Mouse (Mus musculus): ENCODE results near the gene Rap1gap.

Gene Rap1gap

GRCm38 (mm10) chr4:137664433-137664979, at the start of gene Rap1gap:
Gene Rap1gap (plus strand): TSS chr4:137664726.
- DNase-seq (ENCODE audit: low read depth, low spot score): no peak

- no peak for DNase-seq (ENCODE audit: low read depth, low spot score)
Measured at GRCm38 (mm10) chr4:137622847-137623246, 41.7 kb upstream of the Rap1gap start.

DNA sequence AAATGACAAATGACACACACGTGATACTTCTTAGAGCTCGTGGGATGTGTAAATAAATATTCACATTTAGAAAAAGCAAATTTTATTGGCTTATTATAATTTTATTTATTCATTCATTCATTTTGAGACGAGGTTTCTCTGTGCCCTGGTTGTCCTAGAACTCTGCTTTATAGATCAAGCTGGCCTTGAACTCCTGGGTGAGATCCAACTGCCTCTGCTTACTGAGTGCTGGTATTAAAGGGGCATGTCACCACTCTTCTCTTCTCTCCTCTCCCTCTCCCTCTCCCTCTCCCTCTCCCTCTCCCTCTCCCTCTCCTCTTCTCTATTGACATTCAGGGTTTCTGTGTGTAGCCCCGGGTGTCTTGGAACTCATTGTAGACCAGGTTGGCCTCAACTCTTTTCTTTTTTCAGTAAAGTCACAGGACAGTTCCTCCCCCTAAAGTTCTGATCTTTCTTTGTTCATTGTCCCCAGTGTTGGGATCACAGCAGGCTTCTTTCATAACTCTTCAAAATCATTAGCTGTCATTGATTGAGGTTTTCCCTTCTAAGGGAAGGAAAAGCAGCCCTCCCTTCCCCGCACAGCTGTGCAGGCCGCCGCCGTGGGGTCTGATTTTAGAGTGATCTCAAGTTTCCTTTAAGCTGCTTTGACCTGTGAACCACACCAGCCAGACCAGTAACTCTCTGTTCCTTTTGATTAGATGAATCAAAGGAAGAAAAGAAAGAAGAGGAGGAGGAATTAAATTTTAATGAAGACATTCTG, 36.9 kb upstream of the Rap1gap start:
- no peak for DNase-seq (ENCODE audit: low read depth, low spot score)

GRCm38 (mm10) chr4:137628400-137628799, 36.1 kb upstream of the Rap1gap start:
- DNase-seq (ENCODE audit: low read depth, low spot score): no peak

GRCm38 (mm10) chr4:137629354-137629753, 35.2 kb upstream of the Rap1gap start:
- DNase-seq (ENCODE audit: low read depth, low spot score): no peak

DNA sequence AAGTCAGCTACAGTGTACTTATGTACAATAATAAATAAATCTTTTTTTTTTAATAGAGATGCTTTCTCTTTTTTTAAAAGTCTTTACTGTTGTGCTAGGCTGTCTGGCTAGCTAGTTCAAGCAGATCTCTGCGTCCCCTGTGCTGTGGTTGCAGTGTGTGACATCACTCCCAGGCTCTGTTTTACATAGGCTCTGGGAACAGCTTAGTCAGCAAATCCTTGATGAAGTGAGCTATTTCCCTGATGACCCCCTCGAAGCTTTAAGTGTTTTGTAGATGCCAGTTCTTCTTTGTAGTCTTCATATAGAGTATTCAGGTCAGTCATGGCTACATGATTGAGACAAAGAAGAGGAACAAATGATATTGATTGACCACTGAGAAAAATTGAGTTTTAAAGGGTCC, 34.4 kb upstream of the Rap1gap start:
- no peak for DNase-seq (ENCODE audit: low read depth, low spot score)

DNA sequence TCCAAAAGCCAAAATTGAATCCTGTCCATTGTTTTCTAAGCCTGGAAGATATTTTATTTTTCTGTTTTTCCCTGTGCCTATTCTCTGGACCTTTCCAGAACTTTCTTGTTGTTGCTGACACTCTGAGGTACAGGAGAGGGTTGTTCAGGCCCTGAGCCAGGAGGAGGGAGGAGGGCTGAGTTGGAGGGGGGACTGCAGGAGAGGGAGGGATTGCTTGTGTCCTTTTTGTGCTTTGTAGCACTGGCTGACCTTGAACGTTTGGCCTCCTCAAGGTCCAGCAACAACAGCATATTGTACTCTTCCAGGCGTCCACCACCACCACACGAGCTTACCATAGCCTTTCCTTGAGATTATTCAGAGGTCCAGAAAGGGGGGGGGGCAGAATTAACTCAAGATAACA, 32.9 kb upstream of the Rap1gap start:
- DNase-seq (ENCODE audit: low read depth, low spot score): no peak

DNA sequence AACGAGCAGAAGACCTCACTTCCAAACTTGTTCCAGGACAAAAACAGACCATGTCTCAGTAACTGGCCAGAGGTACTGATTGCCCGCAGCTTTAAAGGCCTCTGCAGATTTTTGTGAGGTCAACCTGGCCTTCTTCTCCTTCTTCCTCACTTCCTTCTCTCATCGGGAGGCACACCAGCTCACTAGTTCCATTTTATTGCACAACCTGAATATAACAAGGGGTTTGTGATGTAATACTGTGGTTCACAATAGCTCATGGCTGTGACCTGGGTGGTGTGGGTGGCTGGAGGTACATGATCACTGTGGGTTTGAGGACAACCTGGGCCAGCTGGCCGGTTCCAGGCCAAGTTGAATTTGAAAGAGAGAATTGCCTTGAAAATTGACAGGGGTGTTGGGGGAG, 31.1 kb upstream of the Rap1gap start:
- DNase-seq (ENCODE audit: low read depth, low spot score): no peak

- DNase-seq (ENCODE audit: low read depth, low spot score): no peak
Measured at GRCm38 (mm10) chr4:137636597-137636996, 27.9 kb upstream of the Rap1gap start.

DNA sequence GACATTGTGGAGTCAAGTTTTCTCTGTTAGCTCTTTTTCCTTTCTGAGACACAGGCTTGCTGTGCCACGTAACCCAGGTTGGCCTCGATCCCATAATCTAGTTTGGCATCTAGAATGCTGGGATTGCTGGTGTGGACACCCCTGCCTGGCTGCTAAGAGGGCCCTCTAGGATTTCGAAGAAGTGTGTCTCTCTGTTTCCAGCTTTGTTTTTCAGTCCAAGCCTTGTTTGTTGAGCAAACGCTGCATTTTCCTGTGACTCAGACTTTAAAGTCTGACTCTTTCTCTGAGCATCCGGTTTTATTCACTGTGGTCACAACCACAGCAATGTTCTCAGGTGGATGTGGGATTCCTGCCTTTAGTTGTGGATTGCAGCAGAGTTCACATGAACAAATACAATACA, 23.0 kb upstream of the Rap1gap start:
- no peak for DNase-seq (ENCODE audit: low read depth, low spot score)

DNA sequence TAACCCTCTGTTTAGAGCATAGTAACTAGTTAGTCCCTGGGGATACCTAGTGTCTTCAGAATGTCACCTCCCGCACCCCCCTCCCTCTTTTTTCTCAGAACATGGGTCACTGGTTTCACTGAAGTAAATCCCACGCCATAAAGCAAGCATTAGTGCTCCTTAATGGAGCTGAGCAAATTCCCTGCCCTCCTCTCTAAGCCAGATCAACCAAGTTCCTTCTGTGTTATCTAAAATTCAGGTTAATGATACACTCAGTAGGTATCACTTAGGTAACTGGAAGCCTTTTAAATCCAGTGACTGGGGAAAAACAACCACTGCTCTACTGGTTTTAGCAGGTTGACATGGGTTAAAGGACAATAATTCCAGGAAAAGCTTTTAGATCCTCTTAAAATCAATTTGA, 22.4 kb upstream of the Rap1gap start:
- no peak for DNase-seq (ENCODE audit: low read depth, low spot score)

DNA sequence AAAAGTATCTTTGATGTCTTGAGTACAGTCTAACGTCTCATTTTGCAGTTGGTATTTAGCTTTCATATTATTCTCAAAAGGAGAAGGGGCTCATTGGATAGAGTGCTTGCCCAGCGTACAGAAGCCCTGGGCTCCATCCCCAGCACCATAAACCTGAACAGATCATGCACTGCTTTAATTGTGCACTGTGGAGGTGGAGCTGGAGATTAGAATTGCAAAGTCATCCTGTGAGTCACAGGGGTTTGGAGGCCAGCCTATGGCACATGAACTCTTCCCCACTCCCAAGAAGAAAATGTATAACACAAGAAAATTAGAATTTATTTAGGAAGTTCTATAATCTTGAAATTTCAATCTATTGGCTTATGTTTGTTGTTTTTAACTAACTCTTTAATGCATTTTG, 21.1 kb upstream of the Rap1gap start:
- DNase-seq (ENCODE audit: low read depth, low spot score): no peak

GRCm38 (mm10) chr4:137646262-137646661, 18.3 kb upstream of the Rap1gap start:
- DNase-seq (ENCODE audit: low read depth, low spot score): no peak

- DNase-seq (ENCODE audit: low read depth, low spot score): peak; percentile 9
Measured at GRCm38 (mm10) chr4:137647648-137648047, 16.9 kb upstream of the Rap1gap start.

DNA sequence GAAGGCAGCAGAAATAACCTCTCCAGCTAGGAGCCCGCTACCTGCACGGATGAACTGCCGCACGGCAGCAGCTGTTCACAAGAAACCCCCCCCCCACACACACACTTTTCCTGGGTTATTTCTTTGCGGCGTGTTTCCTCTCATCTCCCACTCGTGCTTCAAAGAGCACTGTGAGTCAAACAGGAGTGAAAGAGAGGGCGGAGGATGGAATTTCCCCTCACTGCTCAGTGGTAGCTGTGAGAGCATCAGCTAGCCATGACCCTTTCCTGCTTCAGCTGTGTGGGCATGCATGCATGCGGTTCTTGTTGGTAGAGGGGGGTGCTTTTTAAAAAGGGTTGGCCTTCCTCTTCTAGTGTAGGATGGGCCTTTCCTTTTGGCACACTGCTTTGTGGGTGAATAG, 16.3 kb upstream of the Rap1gap start:
- DNase-seq (ENCODE audit: low read depth, low spot score): no peak

GRCm38 (mm10) chr4:137650912-137651311, 13.6 kb upstream of the Rap1gap start:
- no peak for DNase-seq (ENCODE audit: low read depth, low spot score)

- DNase-seq (ENCODE audit: low read depth, low spot score): no peak
Measured at GRCm38 (mm10) chr4:137652835-137653346, 11.6 kb upstream of the Rap1gap start.

GRCm38 (mm10) chr4:137655241-137656031, 9.1 kb upstream of the Rap1gap start:
- DNase-seq (ENCODE audit: low read depth, low spot score): no peak

- DNase-seq (ENCODE audit: low read depth, low spot score): no peak
Measured at GRCm38 (mm10) chr4:137657674-137658073, 6.9 kb upstream of the Rap1gap start.

DNA sequence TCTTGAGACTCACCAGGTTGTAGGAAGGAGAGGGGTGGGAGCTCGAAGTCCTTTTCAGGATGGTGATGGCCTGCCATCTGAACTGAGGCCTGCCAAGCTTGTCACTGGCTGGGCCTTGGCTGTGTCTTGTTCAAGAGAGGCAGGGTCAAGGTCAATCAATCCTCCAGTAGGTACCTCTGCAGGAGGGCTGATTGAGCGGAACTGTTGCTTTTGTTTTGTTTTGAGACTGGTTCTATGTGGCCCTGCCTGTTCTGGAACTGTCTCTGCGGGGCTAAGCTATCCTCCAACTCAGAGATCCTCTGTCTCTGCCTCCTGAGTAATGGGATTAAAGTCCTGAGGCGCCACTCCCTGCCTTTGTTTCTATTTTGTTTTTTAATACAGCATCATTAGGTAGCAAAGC, 5.0 kb upstream of the Rap1gap start:
- DNase-seq (ENCODE audit: low read depth, low spot score): no peak

DNA sequence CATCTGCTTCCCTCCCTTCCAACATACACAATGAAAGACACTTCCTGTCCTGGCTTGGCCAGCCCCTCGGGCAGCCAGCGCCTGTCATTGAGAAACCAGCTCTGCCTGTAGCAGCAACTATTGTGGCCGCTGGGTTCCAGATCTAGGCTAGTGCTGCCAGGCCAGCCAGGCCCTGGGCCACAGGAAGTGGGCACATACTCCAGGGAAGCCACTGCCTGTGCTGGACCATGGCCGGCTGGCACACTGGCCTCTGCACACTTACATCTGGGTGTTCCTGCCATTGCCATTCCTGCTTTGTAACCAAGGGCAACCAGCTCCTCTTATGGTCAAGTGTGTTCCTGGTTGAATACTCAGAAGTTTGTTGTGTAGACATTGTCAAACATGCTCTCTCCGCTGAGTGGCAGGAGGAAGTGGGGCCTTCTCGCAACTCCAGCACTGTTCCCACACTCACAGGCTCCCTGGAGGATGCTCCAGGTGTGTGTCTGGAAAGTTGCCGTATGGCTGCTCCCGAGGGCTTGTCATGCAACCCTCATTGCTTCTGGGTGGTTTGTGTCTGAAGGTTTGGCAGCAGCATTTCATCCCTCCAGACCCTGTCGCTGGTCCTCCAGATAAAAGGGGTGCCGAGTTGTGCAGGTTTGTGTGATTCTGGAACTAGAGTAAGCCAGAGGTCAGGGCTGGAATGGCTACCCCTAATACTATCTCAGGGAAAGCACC, 4.0 kb upstream of the Rap1gap start:
- no peak for DNase-seq (ENCODE audit: low read depth, low spot score)

GRCm38 (mm10) chr4:137661078-137661450, 3.5 kb upstream of the Rap1gap start:
- DNase-seq (ENCODE audit: low read depth, low spot score): no peak
